Mouse (Mus musculus): ENCODE measurements around the gene Snx9. TPM values are rescaled to one million over a fixed set of nuclear protein-coding genes. Genes with fewer than 3 reads are reported as not detected.

Gene Snx9
- polyA plus RNA-seq, 1 experiment, result 0.32 TPM

- H3K36me3 ChIP-seq (ENCODE audit: control insufficient read depth), result no peaks in the 10 kb centered on the region
- no peaks in the 10 kb centered on the region for H3K9me3 ChIP-seq (ENCODE audit: control insufficient read depth, low read length)
- no peak overlapping the region for H3K4me3 ChIP-seq (replicated peaks)
- H3K27me3 ChIP-seq (ENCODE audit: control insufficient read depth), result no peaks in the 10 kb centered on the region
- H3K4me1 ChIP-seq (ENCODE audit: control insufficient read depth), result peaks cover 35% of the 10 kb centered on the region
- no peak for TF ChIP-seq GATA1 (IDR thresholded peaks at IDR 0.05; ENCODE audit: low read length)
- no peak for TF ChIP-seq TAL1 (IDR thresholded peaks at IDR 0.05; ENCODE audit: low read length)
These were observed 6.3 kb upstream of the Snx9 start for GRCm38 (mm10) chr17:5834798-5835328.

- H3K4me3 ChIP-seq (replicated peaks), result no peak overlapping the region
- H3K4me1 ChIP-seq (ENCODE audit: control insufficient read depth), result peaks cover 24% of the 10 kb centered on the region
- H3K36me3 ChIP-seq (ENCODE audit: control insufficient read depth), result no peaks in the 10 kb centered on the region
- no peaks in the 10 kb centered on the region for H3K9me3 ChIP-seq (ENCODE audit: control insufficient read depth, low read length)
- H3K27me3 ChIP-seq (ENCODE audit: control insufficient read depth), result peaks cover 16% of the 10 kb centered on the region
- no peak for TF ChIP-seq TAL1 (IDR thresholded peaks at IDR 0.05; ENCODE audit: low read length)
- TF ChIP-seq GATA1 (IDR thresholded peaks at IDR 0.05; ENCODE audit: low read length), result peak; percentile 59
These were observed 1.4 kb upstream of the Snx9 start for GRCm38 (mm10) chr17:5839549-5840240.

- no peaks in the 10 kb centered on the region for H3K9me3 ChIP-seq (ENCODE audit: control insufficient read depth, low read length)
- peak overlapping the region; percentile 77 for H3K4me3 ChIP-seq (replicated peaks)
- TF ChIP-seq GATA1 (IDR thresholded peaks at IDR 0.05; ENCODE audit: low read length) (no peak), TAL1 (IDR thresholded peaks at IDR 0.05; ENCODE audit: low read length) (no peak)
- no peaks in the 10 kb centered on the region for H3K36me3 ChIP-seq (ENCODE audit: control insufficient read depth)
- H3K4me1 ChIP-seq (ENCODE audit: control insufficient read depth), result peaks cover 24% of the 10 kb centered on the region
- H3K27me3 ChIP-seq (ENCODE audit: control insufficient read depth), result peaks cover 16% of the 10 kb centered on the region
These were observed 490 bp upstream of the Snx9 start for GRCm38 (mm10) chr17:5840550-5841127.

- TF ChIP-seq GATA1 (IDR thresholded peaks at IDR 0.05; ENCODE audit: low read length) (no peak), TAL1 (IDR thresholded peaks at IDR 0.05; ENCODE audit: low read length) (no peak)
- H3K9me3 ChIP-seq (ENCODE audit: control insufficient read depth, low read length), result no peaks in the 10 kb centered on the region
- H3K4me3 ChIP-seq (replicated peaks), result peak overlapping the region; percentile 77
- no peaks in the 10 kb centered on the region for H3K36me3 ChIP-seq (ENCODE audit: control insufficient read depth)
- peaks cover 16% of the 10 kb centered on the region for H3K27me3 ChIP-seq (ENCODE audit: control insufficient read depth)
- peaks cover 24% of the 10 kb centered on the region for H3K4me1 ChIP-seq (ENCODE audit: control insufficient read depth)
These were observed 779 bp downstream of the Snx9 start for GRCm38 (mm10) chr17:5841943-5842273.

GRCm38 (mm10) chr17:5842988-5843640 is 2.0 kb downstream of the Snx9 start:
- no peaks in the 10 kb centered on the region for H3K9me3 ChIP-seq (ENCODE audit: control insufficient read depth, low read length)
- TF ChIP-seq GATA1 (IDR thresholded peaks at IDR 0.05; ENCODE audit: low read length), result no peak
- peaks cover 16% of the 10 kb centered on the region for H3K27me3 ChIP-seq (ENCODE audit: control insufficient read depth)
- peaks cover 24% of the 10 kb centered on the region for H3K4me1 ChIP-seq (ENCODE audit: control insufficient read depth)
- no peak overlapping the region for H3K4me3 ChIP-seq (replicated peaks)
- no peaks in the 10 kb centered on the region for H3K36me3 ChIP-seq (ENCODE audit: control insufficient read depth)

- Histone ChIP-seq H3K4me3 (replicated peaks) (no peak overlapping the region), H3K27me3 (ENCODE audit: control insufficient read depth) (peaks cover 16% of the 10 kb centered on the region), H3K36me3 (ENCODE audit: control insufficient read depth) (no peaks in the 10 kb centered on the region), H3K4me1 (ENCODE audit: control insufficient read depth) (peaks cover 24% of the 10 kb centered on the region), H3K9me3 (ENCODE audit: control insufficient read depth, low read length) (no peaks in the 10 kb centered on the region)
- TF ChIP-seq TAL1 (IDR thresholded peaks at IDR 0.05; ENCODE audit: low read length), result no peak
- TF ChIP-seq GATA1 (IDR thresholded peaks at IDR 0.05; ENCODE audit: low read length), result no peak
These were observed 2.5 kb downstream of the Snx9 start for GRCm38 (mm10) chr17:5843641-5843990.

- H3K4me1 ChIP-seq (ENCODE audit: control insufficient read depth), result peaks cover 18% of the 10 kb centered on the region
- no peak for TF ChIP-seq TAL1 (IDR thresholded peaks at IDR 0.05; ENCODE audit: low read length)
- TF ChIP-seq GATA1 (IDR thresholded peaks at IDR 0.05; ENCODE audit: low read length), result no peak
- H3K9me3 ChIP-seq (ENCODE audit: control insufficient read depth, low read length), result no peaks in the 10 kb centered on the region
- H3K4me3 ChIP-seq (replicated peaks), result no peak overlapping the region
- H3K36me3 ChIP-seq (ENCODE audit: control insufficient read depth), result no peaks in the 10 kb centered on the region
- peaks cover 16% of the 10 kb centered on the region for H3K27me3 ChIP-seq (ENCODE audit: control insufficient read depth)
These were observed 4.2 kb downstream of the Snx9 start for GRCm38 (mm10) chr17:5845376-5845775.

- Histone ChIP-seq H3K27me3 (ENCODE audit: control insufficient read depth) (peaks cover 11% of the 10 kb centered on the region), H3K4me1 (ENCODE audit: control insufficient read depth) (peaks cover 14% of the 10 kb centered on the region), H3K36me3 (ENCODE audit: control insufficient read depth) (no peaks in the 10 kb centered on the region), H3K4me3 (replicated peaks) (no peak overlapping the region), H3K9me3 (ENCODE audit: control insufficient read depth, low read length) (no peaks in the 10 kb centered on the region)
- TF ChIP-seq TAL1 (IDR thresholded peaks at IDR 0.05; ENCODE audit: low read length), result no peak
- TF ChIP-seq GATA1 (IDR thresholded peaks at IDR 0.05; ENCODE audit: low read length), result no peak
These were observed 5.0 kb downstream of the Snx9 start for GRCm38 (mm10) chr17:5846101-5846500.

GRCm38 (mm10) chr17:5848706-5849415 is 7.7 kb downstream of the Snx9 start:
- no peak for TF ChIP-seq GATA1 (IDR thresholded peaks at IDR 0.05; ENCODE audit: low read length)
- no peak for TF ChIP-seq TAL1 (IDR thresholded peaks at IDR 0.05; ENCODE audit: low read length)
- H3K4me3 ChIP-seq (replicated peaks), result no peak overlapping the region
- no peaks in the 10 kb centered on the region for H3K9me3 ChIP-seq (ENCODE audit: control insufficient read depth, low read length)
- no peaks in the 10 kb centered on the region for H3K36me3 ChIP-seq (ENCODE audit: control insufficient read depth)
- H3K27me3 ChIP-seq (ENCODE audit: control insufficient read depth), result no peaks in the 10 kb centered on the region
- peaks cover 3% of the 10 kb centered on the region; the same call in 1 of the 2 replicates for H3K4me1 ChIP-seq (ENCODE audit: control insufficient read depth)

Data from erythroblast, embryonic 14.5 days (primary cell).